Mouse (Mus musculus) CH12.LX (cell line): ENCODE measurements around the gene Ciao2a.

ENCODE experiments used
- CTCF ChIP-seq, 2 experiments: IDR thresholded peaks in 1 of 2; conservative IDR thresholded peaks in 1 of 2; 2 replicates each; pipeline ENCODE4 v1.5.1; 2011 to 2012; ENCODE audit warnings: low read depth in 2 of 2, low read length in 2 of 2, improper control_type of control experiment in 1 of 2, inconsistent platforms in 1 of 2, mild to moderate bottlenecking in 1 of 2, moderate library complexity in 1 of 2
- E2F4 ChIP-seq: IDR thresholded peaks from 2 replicates; pipeline ENCODE4 v1.6.1; 2011; ENCODE audit warnings: low read depth, low read length, improper control_type of control experiment; ENCODE audit not compliant: insufficient replicate concordance
- EP300 ChIP-seq: IDR thresholded peaks from 2 replicates; pipeline ENCODE4 v1.6.1; 2011; ENCODE audit warnings: low read length, improper control_type of control experiment
- GABPA ChIP-seq: IDR thresholded peaks from 2 replicates; pipeline ENCODE4 v1.6.1; 2012; ENCODE audit warnings: low read depth, low read length, improper control_type of control experiment, inconsistent platforms; ENCODE audit not compliant: insufficient replicate concordance
- JUN ChIP-seq: IDR thresholded peaks from 2 replicates; pipeline ENCODE4 v1.6.1; 2011; ENCODE audit warnings: low read depth, mild to moderate bottlenecking, low read length, improper control_type of control experiment, moderate library complexity; ENCODE audit not compliant: insufficient read depth
- JUND ChIP-seq: conservative IDR thresholded peaks from 2 replicates; pipeline ENCODE4 v1.6.1; 2011; ENCODE audit warnings: low read depth, low read length, improper control_type of control experiment
- POLR2A ChIP-seq: IDR thresholded peaks from 2 replicates; pipeline ENCODE4 v1.6.1; 2011; ENCODE audit warnings: low read depth, mild to moderate bottlenecking, improper control_type of control experiment, low read length
- SMC3 ChIP-seq: IDR thresholded peaks from 2 replicates; pipeline ENCODE4 v1.6.1; 2011; ENCODE audit warnings: low read depth, low read length, improper control_type of control experiment
- TCF12 ChIP-seq: IDR thresholded peaks from 2 replicates; pipeline ENCODE4 v1.6.1; 2014; ENCODE audit warnings: low read depth, mild to moderate bottlenecking, inconsistent platforms, low read length, improper control_type of control experiment
- UBTF ChIP-seq: IDR thresholded peaks from 2 replicates; pipeline ENCODE4 v1.6.1; 2012; ENCODE audit warnings: low read depth, mild to moderate bottlenecking, inconsistent platforms, low read length, improper control_type of control experiment, moderate library complexity
- ZC3H11A ChIP-seq: IDR thresholded peaks from 2 replicates; pipeline ENCODE4 v1.6.1; 2012; ENCODE audit warnings: low read depth, mild to moderate bottlenecking, inconsistent platforms, low read length, improper control_type of control experiment
- ZMIZ1 ChIP-seq: IDR thresholded peaks from 2 replicates; pipeline ENCODE4 v1.6.1; 2012; ENCODE audit warnings: low read depth, mild to moderate bottlenecking, inconsistent platforms, low read length, improper control_type of control experiment

DNA sequence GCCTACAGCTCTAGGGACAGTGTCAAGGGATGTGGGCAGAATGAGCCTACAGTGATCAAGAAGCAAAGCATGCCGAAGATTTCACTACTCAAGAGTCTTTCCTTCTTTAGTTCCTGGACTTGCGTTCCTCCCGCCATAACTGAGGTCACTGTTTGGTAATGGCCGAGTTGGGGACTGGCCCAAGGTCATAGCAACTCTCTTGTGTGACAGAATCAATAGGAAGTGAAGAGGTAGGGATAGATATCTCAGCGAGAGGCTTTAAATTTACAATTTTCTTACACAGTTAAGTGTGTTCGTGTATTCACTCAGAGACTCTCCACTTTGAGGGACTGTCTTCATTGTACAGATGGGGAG is 759 bp downstream of the Ciao2a start:
- TF ChIP-seq CTCF (conservative IDR thresholded peaks at IDR 0.05 in 1 of 2, IDR thresholded peaks at IDR 0.05 in 1 of 2; ENCODE audit: low read depth in 2 of 2, low read length in 2 of 2) (peak in 1 of 2 experiments; percentile 3; a peak in 1 of 4 replicates), ZC3H11A (no peak), GABPA (no peak), JUND (no peak), E2F4 (no peak), TCF12 (no peak; the same call in 1 of the 2 replicates), ZMIZ1 (no peak), POLR2A (no peak), SMC3 (no peak), JUN (no peak), EP300 (no peak), UBTF (no peak)
